Mouse (Mus musculus) erythroblast, embryonic 14.5 days (primary cell): ENCODE measurements around the gene Ddr1.

ENCODE experiments used
- GATA1 ChIP-seq: IDR thresholded peaks from 2 replicates; pipeline ENCODE4 v1.6.1; 2012; ENCODE audit warnings: low read length, inconsistent platforms, mixed read lengths
- TAL1 ChIP-seq: IDR thresholded peaks from 3 replicates; pipeline ENCODE4 v1.6.1; 2012; ENCODE audit warnings: low read length, inconsistent platforms, mixed read lengths

GRCm38 (mm10) chr17:35703751-35704271 lies 610 bp downstream of the Ddr1 start:
- TF ChIP-seq TAL1 (no peak), GATA1 (no peak)
